Mouse (Mus musculus) heart, adult 2 months (tissue): ENCODE data around the gene Ucp1. TPM values are rescaled to one million over a fixed set of nuclear protein-coding genes. Genes with fewer than 3 reads are reported as not detected.

Experiments used
- DNase-seq, 2 experiments: peaks; one replicate each; pipeline ENCODE4 v3.0.0; 2021
- H3K27ac ChIP-seq: fragments of 200-600 bp; 2 replicates; pipeline ENCODE4 v1.8.1; 2022
- H3K27me3 ChIP-seq: fragments of 200-500 bp; 2 replicates; pipeline ENCODE4 v1.6.1; 2012; ENCODE audit warnings: mild to moderate bottlenecking, low read length, inconsistent platforms, mixed read lengths; ENCODE audit not compliant: control insufficient read depth, insufficient read depth
- H3K36me3 ChIP-seq: fragments of 200-500 bp; 2 replicates; pipeline ENCODE4 v1.6.1; 2012; ENCODE audit warnings: low read length, inconsistent platforms; ENCODE audit not compliant: control insufficient read depth, insufficient read depth
- H3K4me1 ChIP-seq: fragments of 200-500 bp; 2 replicates; pipeline ENCODE4 v1.6.1; 2011; ENCODE audit warnings: low read length; ENCODE audit not compliant: control insufficient read depth, insufficient read depth
- H3K4me3 ChIP-seq: fragments of 200-600 bp; 2 replicates; pipeline ENCODE4 v1.8.1; 2022
- H3K79me2 ChIP-seq: fragments of 200-500 bp; replicated peaks from 2 replicates; pipeline ENCODE4 v1.6.1; 2012; ENCODE audit warnings: mild to moderate bottlenecking, inconsistent platforms, low read length, moderate library complexity, mixed read lengths; ENCODE audit not compliant: control insufficient read depth, insufficient read depth
- H3K9ac ChIP-seq: fragments of 200-500 bp; 2 replicates; pipeline ENCODE4 v1.6.1; 2012; ENCODE audit warnings: low read depth, mild to moderate bottlenecking, control low read depth, inconsistent platforms, low read length, mixed read lengths
- CTCF ChIP-seq: fragments of 200-600 bp; IDR thresholded peaks from 2 replicates; pipeline ENCODE4 v1.8.1; 2022; ENCODE audit warnings: antibody characterized with exemption, mild to moderate bottlenecking, moderate library complexity
- EP300 ChIP-seq: fragments of 200-500 bp; IDR thresholded peaks from 2 replicates; pipeline ENCODE4 v1.6.1; 2011; ENCODE audit warnings: low read depth, low read length, control low read depth; ENCODE audit not compliant: insufficient read depth
- POLR2A ChIP-seq: fragments of 200-500 bp; IDR thresholded peaks from 2 replicates; pipeline ENCODE4 v1.6.1; 2011; ENCODE audit warnings: mild to moderate bottlenecking, low read depth, low read length, control low read depth; ENCODE audit not compliant: insufficient read depth
- WGBS: fragments of 180-500 bp; shearing (Covaris S2); methylation state at CpG from one replicate; pipeline ENCODE4 v1.1.7; 2018; 5-methylcytosine and 5-hydroxymethylcytosine counted together
- intact Hi-C: fragments of 180-260 bp; cut with DNase I; formaldehyde crosslinking; loops from one replicate; pipeline ENCODE4 v1.15.1; 2025
- polyA plus RNA-seq: library from polyadenylated mRNA; depleted of rRNA; stranded (reverse); fragments of >200 nt; gene quantifications from 2 replicates; pipeline ENCODE4 v1.2.3, GENCODE M21; 2012
- total RNA-seq, 2 experiments: library from RNA; stranded (reverse); gene quantifications; 2 replicates each; pipeline ENCODE4 v1.2.3; 2021

Ucp1 gene
- total and polyA plus RNA-seq, 3 experiments = 11.1 to 236 (median 18.1) TPM

DNA sequence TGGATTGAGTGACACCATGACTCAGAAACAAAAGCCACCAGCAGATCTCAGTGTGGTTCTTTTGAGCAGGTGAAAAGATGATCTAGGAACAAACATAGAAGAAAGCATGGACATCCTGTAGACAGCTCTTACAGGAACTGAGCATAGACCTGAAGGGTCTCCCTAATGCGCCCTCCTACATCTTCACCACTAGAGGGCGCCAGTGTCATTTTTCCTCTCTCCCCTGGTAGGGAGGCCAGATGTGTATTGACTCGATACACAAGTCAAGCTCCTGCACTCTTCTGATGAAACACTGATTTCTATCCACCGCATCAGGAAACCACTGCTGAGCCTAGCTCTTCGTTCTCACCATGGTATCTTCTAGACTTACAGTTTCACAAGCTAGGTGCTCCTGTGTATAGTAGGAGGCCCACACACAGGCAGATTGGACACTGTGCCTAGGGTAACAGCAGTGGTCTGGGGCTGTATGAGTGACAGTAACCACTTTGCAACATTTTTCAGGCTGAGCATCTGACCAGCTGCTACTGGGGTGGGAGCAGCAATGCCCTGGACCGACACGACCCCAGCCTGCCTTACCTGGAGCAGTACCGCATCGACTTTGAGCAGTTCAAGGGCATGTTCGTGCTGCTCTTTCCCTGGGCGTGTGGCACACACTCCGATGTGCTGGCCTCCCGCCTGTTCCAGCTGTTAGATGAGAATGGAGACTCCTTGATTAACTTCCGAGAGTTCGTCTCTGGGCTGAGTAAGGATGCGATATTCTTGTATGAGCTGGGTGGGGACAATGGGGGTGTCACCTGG, 29.5 kb upstream of the Ucp1 start:
- WGBS = 73% methylated on average over 16 of the region's 16 CpGs
- DNase-seq = peak; percentile 43
- Histone ChIP-seq H3K9ac (no peak overlapping the region), H3K36me3 (no peaks in the 10 kb centered on the region), H3K27ac (no peak overlapping the region), H3K4me1 (no peaks in the 10 kb centered on the region), H3K79me2 (no peaks in the 10 kb centered on the region), H3K27me3 (no peaks in the 10 kb centered on the region), H3K4me3 (no peak overlapping the region)
- TF ChIP-seq CTCF = peak; percentile 95
- TF ChIP-seq POLR2A = no peak
- intact Hi-C loops = loop anchor here (1.0 kb wide), 2 partner anchors 82 to 160 kb away; no protein-coding TSS in a partner anchor

DNA sequence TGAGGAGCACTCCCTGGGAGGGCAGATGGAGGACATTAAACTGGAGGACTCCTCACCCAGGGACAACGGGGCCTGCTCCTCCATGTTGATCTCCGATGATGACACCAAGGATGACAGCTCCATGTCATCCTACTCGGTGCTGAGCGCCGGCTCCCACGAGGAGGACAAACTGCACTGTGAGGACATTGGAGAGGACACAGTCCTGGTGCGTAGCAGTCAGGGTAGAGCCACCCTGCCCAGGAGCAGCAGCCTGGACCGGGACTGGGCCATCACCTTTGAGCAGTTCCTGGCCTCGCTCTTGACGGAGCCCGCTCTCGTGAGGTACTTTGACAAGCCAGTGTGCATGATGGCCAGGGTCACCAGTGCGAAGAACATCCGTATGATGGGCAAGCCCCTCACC, 19.0 kb upstream of the Ucp1 start:
- TF ChIP-seq POLR2A (no peak), EP300 (no peak), CTCF (no peak)
- no peaks in the 10 kb centered on the region for H3K4me1 ChIP-seq
- H3K36me3 ChIP-seq = no peaks in the 10 kb centered on the region
- no peak for DNase-seq
- no peaks in the 10 kb centered on the region for H3K27me3 ChIP-seq
- intact Hi-C loops = no loop called here
- no peak overlapping the region for H3K27ac ChIP-seq
- H3K9ac ChIP-seq = no peak overlapping the region
- H3K4me3 ChIP-seq = no peak overlapping the region
- no peaks in the 10 kb centered on the region for H3K79me2 ChIP-seq
- 95% methylated on average over 14 of the region's 14 CpGs for WGBS

DNA sequence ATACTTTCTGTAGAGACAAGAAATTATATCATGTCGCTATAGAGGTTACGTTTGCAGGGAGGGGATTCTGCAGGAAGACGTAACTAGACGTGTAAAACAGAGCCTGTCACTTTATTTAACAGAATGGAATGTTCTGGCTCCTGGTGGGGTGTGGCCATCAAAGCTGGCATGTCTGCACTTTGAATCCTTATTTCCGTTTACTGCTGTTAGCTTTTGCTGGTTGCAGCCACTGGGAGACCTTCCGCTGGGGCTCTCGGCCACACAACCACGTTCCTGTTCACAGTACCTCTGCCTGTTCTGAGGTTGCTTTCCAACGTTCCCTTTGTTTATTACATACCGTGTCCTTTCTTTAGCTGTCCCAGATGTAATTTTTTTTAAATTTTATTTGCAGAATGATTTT, 17.7 kb upstream of the Ucp1 start:
- TF ChIP-seq CTCF (no peak), EP300 (no peak), POLR2A (no peak)
- intact Hi-C loops = no loop called here
- H3K36me3 ChIP-seq = no peaks in the 10 kb centered on the region
- WGBS = 62% methylated on average over 10 of the region's 10 CpGs
- no peak overlapping the region for H3K27ac ChIP-seq
- no peaks in the 10 kb centered on the region for H3K27me3 ChIP-seq
- H3K4me3 ChIP-seq = no peak overlapping the region
- no peak for DNase-seq
- no peaks in the 10 kb centered on the region for H3K4me1 ChIP-seq
- H3K79me2 ChIP-seq = no peaks in the 10 kb centered on the region
- no peak overlapping the region for H3K9ac ChIP-seq

DNA sequence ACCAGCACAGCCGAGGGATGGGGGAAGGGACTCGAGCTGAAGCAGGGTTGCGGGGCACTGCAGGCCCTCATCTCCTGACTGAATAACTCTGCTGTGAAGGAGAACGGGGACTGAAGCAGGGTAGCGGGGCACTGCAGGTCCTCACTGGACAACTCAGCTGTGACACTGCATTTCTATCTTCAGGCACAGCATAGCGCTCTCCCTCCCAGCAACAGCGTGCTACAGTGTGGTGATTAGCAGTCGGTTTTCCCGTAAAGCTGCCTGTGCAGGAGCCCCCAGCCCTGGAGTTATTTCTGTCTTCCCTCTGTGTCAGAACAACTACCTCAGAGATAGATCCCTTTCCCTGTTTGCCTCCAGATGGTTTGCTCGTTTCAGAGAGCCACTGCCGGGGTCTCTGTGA, 15.7 kb upstream of the Ucp1 start:
- H3K36me3 ChIP-seq = no peaks in the 10 kb centered on the region
- H3K79me2 ChIP-seq = no peaks in the 10 kb centered on the region
- TF ChIP-seq CTCF = no peak
- TF ChIP-seq EP300 = no peak
- TF ChIP-seq POLR2A = no peak
- H3K9ac ChIP-seq = no peak overlapping the region
- intact Hi-C loops = no loop called here
- no peak for DNase-seq
- H3K4me3 ChIP-seq = no peak overlapping the region
- H3K27ac ChIP-seq = no peak overlapping the region
- no peaks in the 10 kb centered on the region for H3K4me1 ChIP-seq
- no peaks in the 10 kb centered on the region for H3K27me3 ChIP-seq
- WGBS = 45% methylated on average over 11 of the region's 11 CpGs

DNA sequence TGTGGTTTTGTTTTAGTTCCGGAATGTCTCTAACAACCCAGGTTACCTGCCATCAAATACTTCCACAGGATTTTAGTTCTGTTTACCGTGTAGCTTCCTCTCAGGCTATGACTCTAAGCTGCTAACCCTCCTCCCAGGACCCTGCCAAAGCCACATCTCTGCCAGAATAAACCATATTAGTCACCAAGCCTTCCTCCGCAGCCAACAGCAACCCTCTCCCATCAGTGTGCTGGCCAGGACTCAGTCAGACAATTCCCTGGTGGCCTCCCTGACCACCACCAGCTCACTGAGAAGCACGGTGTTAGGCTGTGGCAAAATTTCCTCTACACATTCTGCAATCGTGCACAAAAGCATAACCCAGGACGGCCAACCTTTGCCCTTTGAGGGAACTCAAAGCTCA, 11.7 kb upstream of the Ucp1 start:
- H3K27ac ChIP-seq = no peak overlapping the region
- H3K27me3 ChIP-seq = no peaks in the 10 kb centered on the region
- H3K9ac ChIP-seq = no peak overlapping the region
- no peaks in the 10 kb centered on the region for H3K79me2 ChIP-seq
- 74% methylated on average over 6 of the region's 6 CpGs for WGBS
- no peaks in the 10 kb centered on the region for H3K36me3 ChIP-seq
- peak; percentile 26 to 53 for DNase-seq
- intact Hi-C loops = no loop called here
- no peak overlapping the region for H3K4me3 ChIP-seq
- H3K4me1 ChIP-seq = no peaks in the 10 kb centered on the region
- TF ChIP-seq CTCF (no peak), EP300 (no peak), POLR2A (no peak)

DNA sequence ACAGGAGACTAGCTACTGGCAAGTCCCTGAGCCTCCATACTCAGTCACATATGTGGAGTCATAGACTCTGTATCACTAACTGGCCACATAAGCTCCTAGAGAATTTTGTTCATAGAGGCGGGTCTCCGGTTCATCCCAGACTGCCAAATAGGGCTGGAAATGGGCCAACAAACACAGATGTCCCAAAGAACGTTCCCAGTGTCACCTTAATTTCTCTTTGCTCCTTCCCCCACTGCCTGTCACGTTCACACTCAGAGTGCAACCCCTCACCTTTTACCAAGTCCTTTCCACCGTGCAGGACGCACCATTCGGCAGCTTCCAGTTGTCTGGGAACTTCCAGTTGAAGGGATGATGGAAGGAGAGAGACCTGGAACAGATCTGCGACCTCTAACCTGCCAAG, 4.8 kb upstream of the Ucp1 start:
- Histone ChIP-seq H3K27me3 (no peaks in the 10 kb centered on the region), H3K79me2 (no peaks in the 10 kb centered on the region), H3K9ac (no peak overlapping the region), H3K36me3 (no peaks in the 10 kb centered on the region), H3K27ac (no peak overlapping the region), H3K4me3 (no peak overlapping the region), H3K4me1 (no peaks in the 10 kb centered on the region)
- no peak for TF ChIP-seq EP300
- TF ChIP-seq CTCF = no peak
- TF ChIP-seq POLR2A = no peak
- 61% methylated on average over 8 of the region's 8 CpGs for WGBS
- no peak for DNase-seq
- intact Hi-C loops = no loop called here
